Mouse (Mus musculus): ENCODE measurements at regions not wholly inside any gene's neighbourhood (a gene's known extent, or its start where the extent isn't known, plus 50 kb on each side); places are given as distances from the start of the nearest gene placed in this dataset.
A peak's percentile ranks its signal among the peaks of the same experiment; 100 is the strongest.

DNA sequence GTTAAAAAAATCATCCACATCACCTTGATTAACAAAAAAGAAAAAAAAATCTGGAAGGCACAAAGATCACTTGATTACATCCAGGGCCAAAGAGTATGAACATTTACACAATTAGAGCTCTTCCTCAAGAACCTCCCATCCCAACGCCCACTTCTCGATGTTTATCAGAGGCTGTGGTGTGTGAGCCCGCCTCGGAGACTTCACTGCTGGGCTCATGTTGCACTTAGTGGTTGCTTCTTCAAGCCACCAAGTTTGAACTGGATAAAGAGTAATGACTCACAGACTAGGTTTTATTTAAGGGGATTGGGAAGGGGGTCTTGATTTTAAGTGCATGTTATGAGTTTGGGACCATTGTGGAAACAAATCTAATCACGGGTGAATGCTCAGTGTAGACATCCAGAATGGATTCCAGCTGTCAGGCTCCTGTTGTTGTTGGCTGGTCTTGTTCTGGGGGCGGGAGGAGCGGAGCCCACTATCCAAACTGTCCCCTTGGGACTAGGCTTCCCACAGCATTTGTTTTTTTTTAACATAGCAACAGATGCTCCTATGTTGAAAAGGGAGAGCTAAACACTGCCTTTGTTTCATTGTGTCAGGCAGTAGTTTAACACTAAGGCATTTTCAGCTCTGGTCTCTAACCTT is 98.6 kb upstream of the Nfe2l3 start:
- peak; percentile 30 for DNase-seq (ENCODE audit: low read depth, low spot score)

DNA sequence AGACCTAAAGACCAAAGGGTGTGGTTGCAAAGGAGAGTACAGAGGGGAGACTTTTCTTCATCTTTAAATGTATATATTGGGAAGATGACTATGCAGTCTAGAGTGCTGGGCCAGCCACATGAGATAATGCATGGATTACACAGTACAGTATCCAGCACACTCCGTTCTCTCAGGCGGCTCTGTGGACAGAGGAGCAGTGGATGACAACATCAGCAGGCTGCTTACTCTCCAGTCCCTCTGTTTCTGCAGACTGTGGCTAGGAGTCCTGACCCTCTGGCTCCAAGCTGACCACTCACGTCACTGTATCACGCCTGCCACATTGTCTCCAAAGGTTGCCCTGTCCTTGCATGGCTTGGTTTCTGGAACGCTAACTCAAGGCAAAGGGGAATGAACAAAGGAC is 97.2 kb upstream of the Nfe2l3 start:
- DNase-seq (ENCODE audit: low read depth, low spot score) = no peak

DNA sequence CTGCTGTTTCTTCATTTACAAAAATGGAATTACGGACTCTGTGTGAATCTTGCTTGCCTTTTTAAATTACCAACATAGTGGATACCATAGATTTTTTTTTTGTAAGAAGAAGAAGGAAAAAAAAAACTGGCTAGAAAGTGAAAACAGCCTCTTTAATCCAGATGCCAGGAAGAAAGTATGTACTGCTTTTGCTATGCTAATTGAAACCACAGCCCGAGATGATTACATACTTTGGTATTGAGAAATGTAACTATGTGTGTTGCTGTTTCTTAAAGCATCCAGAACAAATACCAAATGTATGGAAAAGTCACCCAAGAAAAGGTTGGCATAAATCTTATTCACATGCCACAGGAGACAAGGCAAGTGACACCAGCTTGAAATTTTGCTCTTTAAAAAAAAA is 93.2 kb upstream of the Nfe2l3 start:
- no peak for DNase-seq (ENCODE audit: low read depth, low spot score)

DNA sequence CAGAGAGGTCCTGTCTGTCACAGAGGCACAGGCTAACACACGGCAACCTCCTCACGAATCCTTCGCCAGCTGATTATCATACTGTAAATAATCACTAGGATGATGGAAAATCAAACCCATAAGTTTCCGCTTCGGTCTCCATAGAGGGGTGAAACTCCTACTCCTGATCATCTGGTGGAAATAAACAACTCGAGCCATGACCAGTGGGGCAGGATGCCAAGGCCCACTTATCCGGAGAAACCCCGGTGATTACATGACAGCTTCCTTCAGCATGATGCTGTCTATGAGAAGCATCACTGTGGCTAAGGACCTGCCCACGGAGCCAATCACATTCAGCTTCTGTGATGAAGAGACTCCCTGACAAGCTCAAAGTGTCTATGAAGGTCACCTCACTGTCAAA is 84.7 kb upstream of the Nfe2l3 start:
- no peak for DNase-seq (ENCODE audit: low read depth, low spot score)

DNA sequence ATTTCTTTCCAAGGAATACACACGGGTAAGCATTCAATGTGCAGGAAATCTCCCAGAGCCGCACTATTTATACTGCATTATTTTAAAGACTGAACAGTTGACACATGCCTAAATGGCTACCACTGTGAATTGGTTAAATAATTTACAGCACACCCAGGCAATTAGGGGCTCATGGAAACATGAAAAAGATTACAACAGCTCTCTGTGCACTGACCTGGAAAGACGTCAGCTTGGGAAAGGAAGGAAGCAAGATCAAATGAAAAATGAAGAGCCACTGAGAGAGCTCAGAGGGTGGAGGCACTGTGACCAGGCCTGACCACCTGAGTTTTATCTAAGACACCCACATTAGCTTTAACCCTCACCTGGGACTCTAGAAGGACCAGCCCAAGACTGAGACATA is 82.7 kb upstream of the Nfe2l3 start:
- no peak for DNase-seq (ENCODE audit: low read depth, low spot score)

DNA sequence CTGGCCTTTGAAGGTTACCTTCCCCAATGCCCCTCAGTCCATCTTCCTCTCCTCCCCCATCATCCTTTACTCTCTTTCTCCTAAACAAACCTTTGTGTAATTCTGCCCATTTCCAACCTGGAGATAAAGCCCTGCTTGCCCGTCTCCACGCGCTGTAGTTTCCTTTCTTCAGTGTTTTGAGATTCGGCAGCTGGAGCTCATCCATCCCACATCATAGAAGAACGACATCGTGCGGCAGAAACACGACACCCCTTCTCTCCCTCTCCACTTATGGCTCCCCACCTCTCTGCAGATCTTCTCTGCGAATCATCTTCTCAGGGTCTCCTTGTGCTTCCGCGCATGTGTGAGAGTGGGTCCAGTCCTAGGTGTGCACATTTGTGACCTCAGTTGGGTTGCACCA is 77.4 kb upstream of the Nfe2l3 start:
- DNase-seq (ENCODE audit: low read depth, low spot score) = no peak

DNA sequence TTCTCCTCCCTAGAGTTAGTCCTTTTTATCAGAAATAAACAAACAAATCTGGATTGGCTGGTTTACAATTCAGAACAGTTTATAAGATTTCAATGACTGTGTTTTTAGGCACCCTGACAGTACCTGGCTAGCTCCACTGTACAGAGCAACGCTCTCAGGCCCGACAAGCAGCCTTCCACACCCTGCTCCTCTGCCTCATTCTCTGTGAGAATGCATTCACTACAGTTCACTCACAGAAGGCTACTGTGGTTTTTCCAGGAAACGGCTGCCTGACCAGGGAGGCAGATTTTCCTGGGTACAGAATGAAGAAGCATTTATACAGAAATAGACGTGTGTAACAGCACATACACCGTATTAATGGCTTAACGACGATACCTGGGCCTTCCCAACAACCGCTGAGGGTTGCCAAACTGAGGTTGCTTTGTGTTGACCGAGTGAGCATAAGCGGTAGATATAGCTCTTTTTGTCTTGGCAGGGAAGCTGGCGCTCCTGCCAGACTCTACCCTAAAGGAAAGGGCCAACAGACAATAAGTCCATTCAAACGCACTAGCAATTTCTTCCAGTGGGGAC is 70.8 kb upstream of the Nfe2l3 start:
- DNase-seq (ENCODE audit: low read depth, low spot score) = no peak

DNA sequence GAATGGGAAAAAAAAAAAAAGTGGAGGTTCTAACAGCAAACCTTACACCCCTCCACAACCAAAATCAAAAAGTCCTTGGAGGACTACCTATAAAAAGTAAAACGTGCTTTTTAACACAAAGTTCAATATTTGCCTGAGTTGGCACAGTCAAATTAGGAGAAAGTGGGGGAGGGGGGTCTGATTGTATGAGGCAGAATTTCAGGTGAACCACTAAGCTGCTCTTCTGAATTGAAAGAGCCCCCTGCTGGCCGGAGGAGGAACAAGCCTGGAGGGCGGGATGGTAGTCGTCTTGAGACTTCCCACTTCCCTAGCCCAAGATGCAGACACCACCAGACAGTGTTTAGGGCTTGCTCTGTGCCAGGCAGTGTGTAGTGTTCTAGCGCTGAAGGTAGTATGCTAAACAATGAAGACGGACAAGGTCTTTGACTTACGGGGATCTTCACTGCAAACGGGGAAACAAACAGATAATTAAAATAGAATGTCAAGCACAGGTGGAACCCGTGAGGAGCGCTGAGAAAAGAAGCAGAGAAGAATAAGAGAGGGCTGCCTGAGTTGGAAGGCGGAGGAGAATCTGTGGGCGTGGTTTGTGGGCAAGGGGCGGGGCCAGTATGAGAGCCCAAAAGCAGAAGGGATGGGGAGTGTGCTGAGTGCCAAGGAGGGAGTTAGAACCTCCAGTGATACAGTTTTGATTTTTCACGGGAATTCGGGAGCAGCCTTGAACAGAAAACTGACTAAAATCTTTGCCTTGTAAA is 69.8 kb upstream of the Nfe2l3 start:
- DNase-seq (ENCODE audit: low read depth, low spot score) = peak; percentile 84

DNA sequence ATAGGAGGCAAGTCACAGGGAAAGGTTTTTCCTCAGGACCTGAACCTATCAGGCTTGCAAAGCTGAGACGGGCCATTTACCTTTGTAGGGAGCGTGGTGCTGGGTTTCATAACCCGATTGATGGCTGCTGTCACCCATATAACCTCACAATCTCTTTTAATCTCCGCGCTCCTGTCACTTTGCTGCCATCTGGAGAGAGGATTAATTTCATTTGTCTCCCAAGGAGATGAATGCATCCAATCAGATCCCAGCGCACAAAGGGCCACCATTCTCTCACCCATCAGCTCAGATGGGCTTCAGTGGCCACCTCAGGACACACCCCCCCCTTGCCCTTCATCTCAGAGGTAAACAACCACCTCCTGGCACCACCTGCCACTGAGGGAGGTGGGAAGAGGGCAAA is 67.7 kb upstream of the Nfe2l3 start:
- DNase-seq (ENCODE audit: low read depth, low spot score) = no peak

DNA sequence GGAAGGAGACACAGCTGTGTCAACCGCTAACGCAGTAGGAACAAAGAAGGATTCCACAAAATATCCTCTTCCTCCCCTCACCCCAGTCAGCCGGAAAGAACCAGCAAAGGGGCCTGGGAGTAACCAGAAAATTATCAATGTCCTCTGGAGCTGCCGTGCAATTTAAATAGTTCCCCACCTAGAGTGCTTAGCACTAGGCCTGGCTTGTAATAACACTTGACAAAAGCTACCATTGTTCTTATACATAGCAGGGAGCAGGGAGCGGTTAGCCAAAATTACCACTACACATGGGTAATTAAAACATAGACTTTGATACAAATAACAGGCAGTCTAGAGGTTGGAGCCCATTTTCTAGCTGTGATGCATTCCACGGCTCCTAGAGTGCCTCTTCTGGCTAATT is 62.7 kb upstream of the Nfe2l3 start:
- DNase-seq (ENCODE audit: low read depth, low spot score) = no peak

DNA sequence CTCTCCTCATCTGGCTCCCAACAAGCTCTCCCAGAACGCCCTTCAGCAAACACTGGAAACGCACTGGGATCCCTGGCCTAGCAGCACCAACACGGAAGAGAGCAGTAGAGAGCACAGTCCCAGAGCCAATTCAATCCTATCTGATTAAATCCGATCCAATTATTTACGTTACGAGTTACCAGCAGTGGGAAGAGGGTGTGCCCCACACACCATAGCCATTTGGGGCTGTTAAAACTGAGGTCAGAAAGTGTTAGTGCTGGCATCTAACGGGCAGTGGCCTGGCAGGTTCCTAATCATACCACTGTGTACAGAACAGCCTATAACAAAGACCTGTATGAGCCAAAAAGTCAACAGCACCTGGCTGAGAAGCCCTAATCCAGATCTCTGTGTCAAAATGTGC is 60.1 kb upstream of the Nfe2l3 start:
- DNase-seq (ENCODE audit: low read depth, low spot score) = no peak

DNA sequence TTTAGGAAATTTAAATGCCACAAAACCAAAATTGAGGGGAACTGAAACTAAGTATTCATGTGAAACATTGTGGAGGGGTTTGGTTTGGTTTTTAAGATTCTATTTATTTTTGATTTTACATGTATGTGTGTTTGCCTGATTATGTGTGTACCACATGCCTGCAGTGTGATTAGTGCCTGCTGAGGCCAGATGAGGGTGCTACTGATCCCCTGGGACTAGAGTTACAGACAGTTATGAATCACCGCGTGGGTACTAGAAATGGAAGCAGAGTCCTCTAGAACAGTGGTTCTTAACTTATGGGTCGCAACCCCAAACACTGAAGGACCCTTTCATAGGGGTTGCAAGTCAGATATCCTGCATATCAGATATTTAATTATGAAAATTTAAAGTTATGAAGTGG is 54.0 kb upstream of the Nfe2l3 start:
- no peak for DNase-seq (ENCODE audit: low read depth, low spot score)

DNA sequence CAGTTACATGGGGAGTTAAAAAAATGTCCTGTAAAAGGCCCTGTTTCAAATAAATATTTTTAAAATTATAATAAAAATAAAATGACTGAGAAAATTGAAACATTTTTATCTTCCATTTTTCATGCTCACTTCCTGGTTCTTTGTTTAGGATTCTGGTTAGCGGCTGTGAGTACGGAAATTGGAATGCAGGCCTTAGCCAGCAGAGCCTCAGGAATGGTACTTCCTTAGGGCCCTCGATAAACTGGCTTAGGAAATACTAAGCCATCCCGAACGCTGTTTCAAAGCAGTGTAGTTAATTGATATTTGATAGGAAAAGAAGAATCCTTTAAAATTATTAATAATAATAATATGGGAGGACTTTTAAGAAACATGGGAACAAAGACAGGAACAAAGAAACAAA is 53.4 kb upstream of the Nfe2l3 start:
- DNase-seq (ENCODE audit: low read depth, low spot score) = peak; percentile 33

DNA sequence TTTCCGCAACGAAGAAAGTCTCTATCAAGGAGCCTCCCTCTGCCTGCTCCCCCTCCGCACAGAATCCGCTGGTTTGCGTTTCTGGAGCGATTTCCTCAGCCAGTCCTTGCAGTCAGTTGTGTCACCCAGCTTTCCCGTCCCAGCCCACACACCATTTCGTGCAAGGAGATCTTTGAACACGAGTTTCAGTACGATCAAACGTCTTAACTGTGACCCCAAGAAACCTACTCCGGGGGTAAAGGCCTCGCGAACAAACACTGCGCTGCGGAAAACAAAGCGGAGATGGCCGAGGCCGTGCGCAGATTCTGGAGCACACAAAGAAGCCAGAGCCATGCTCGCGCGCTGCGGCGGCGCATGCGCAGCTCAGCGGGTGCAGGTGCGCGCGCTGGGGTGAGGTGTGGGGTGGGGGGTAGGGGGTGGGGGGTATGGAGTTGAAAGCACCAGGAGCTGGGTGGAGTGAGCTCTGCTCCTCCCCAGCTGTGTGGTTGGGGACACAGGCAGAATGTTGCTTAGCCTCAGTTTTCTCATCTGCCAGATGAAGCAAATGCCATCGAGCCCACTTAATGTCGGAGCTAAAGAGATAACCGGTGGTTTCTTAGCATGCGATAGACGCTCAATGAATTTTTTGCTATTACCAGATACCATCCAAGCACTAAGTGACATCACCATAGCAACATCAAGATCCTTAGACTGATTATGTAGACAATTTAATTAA is 52.8 kb upstream of the Nfe2l3 start:
- DNase-seq (ENCODE audit: low read depth, low spot score) = peak; percentile 84

DNA sequence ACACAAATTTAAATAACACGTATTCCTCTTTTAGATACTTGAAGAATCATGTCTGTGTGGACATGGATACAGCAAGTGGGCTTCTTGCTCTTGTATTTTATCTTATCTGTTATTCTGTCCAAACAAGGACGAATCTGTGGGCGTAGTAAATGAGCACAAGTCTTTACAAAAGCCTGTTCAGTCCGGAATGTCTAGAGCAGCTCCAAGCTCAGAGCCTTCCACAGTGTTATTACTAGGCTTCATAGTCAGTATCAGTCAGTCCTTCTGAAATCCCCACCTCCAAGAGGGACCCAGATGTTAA is 52.2 kb upstream of the Nfe2l3 start:
- no peak for DNase-seq (ENCODE audit: low read depth, low spot score)

DNA sequence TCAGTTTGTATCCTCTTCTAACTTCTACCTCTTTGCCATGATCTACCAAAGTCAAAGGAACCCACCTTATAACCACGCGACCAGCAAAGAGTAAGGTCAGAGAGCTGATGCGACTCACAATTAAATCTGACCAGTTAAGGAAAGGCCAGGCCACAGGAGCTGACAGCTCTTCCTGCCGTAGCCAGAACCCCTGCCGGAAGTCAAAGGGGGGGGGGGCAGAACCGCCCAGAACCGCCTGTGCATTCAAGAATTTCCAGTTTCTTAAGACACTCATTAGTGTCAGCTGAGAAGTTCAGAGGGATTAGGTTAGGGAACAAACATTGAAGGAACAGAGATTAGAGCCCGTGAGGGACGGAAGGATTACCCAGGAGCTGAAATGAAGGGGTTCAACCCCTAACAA is 51.0 kb upstream of the Nfe2l3 start:
- no peak for DNase-seq (ENCODE audit: low read depth, low spot score)

All from forelimb bud, embryonic 11.5 days (tissue).